Mouse (Mus musculus): Measurements from ENCODE around the gene Kank1. TPM values are rescaled to one million over a fixed set of nuclear protein-coding genes. Genes with fewer than 3 reads are reported as not detected.
A peak's percentile ranks its signal among the peaks of the same experiment; 100 is the strongest.

The Kank1 gene
- total and polyA plus RNA-seq, 2 experiments, result 31.7 to 33.6 TPM

GRCm38 (mm10) chr19:25285756-25286538 lies 49.2 kb downstream of the Kank1 start:
- Histone ChIP-seq H3K9ac (ENCODE audit: low read depth, low read length) (no peak overlapping the region), H3K27me3 (ENCODE audit: control insufficient read depth, insufficient read depth, low read length) (no peaks in the 10 kb centered on the region), H3K79me2 (ENCODE audit: control insufficient read depth, insufficient read depth, low read length) (no peaks in the 10 kb centered on the region), H3K4me3 (ENCODE audit: insufficient read depth, low read depth, low read length) (no peak overlapping the region), H3K36me3 (ENCODE audit: control insufficient read depth, insufficient read depth, low read length) (no peaks in the 10 kb centered on the region), H3K4me1 (ENCODE audit: control insufficient read depth, insufficient read depth, low read length) (no peaks in the 10 kb centered on the region), H3K27ac (replicated peaks; ENCODE audit: insufficient read depth, low read depth, low read length) (no peak overlapping the region)
- TF ChIP-seq CTCF (IDR thresholded peaks at IDR 0.05; ENCODE audit: low read depth, low read length), result no peak
- no peak for TF ChIP-seq POLR2A (IDR thresholded peaks at IDR 0.05; ENCODE audit: extremely low read depth, insufficient read depth, low read length)
- no peak for DNase-seq (ENCODE audit: extremely low read depth, low read depth, low spot score)
- WGBS, result 58% methylated on average over 5 of the region's 5 CpGs

- Histone ChIP-seq H3K4me3 (ENCODE audit: insufficient read depth, low read depth, low read length) (no peak overlapping the region), H3K27ac (replicated peaks; ENCODE audit: insufficient read depth, low read depth, low read length) (no peak overlapping the region), H3K4me1 (ENCODE audit: control insufficient read depth, insufficient read depth, low read length) (no peaks in the 10 kb centered on the region), H3K9ac (ENCODE audit: low read depth, low read length) (no peak overlapping the region), H3K79me2 (ENCODE audit: control insufficient read depth, insufficient read depth, low read length) (no peaks in the 10 kb centered on the region), H3K27me3 (ENCODE audit: control insufficient read depth, insufficient read depth, low read length) (no peaks in the 10 kb centered on the region), H3K36me3 (ENCODE audit: control insufficient read depth, insufficient read depth, low read length) (no peaks in the 10 kb centered on the region)
- 29% methylated on average over 5 of the region's 5 CpGs for WGBS
- TF ChIP-seq CTCF (IDR thresholded peaks at IDR 0.05; ENCODE audit: low read depth, low read length) (no peak), POLR2A (IDR thresholded peaks at IDR 0.05; ENCODE audit: extremely low read depth, insufficient read depth, low read length) (no peak)
- DNase-seq (ENCODE audit: extremely low read depth, low read depth, low spot score), result no peak
These were observed 54.3 kb downstream of the Kank1 start for GRCm38 (mm10) chr19:25290991-25291520.

- WGBS, result 88% methylated on average over 4 of the region's 4 CpGs
- no peaks in the 10 kb centered on the region for H3K79me2 ChIP-seq (ENCODE audit: control insufficient read depth, insufficient read depth, low read length)
- no peaks in the 10 kb centered on the region for H3K27me3 ChIP-seq (ENCODE audit: control insufficient read depth, insufficient read depth, low read length)
- H3K4me1 ChIP-seq (ENCODE audit: control insufficient read depth, insufficient read depth, low read length), result no peaks in the 10 kb centered on the region
- TF ChIP-seq CTCF (IDR thresholded peaks at IDR 0.05; ENCODE audit: low read depth, low read length), result no peak
- no peak overlapping the region for H3K27ac ChIP-seq (replicated peaks; ENCODE audit: insufficient read depth, low read depth, low read length)
- no peak overlapping the region for H3K9ac ChIP-seq (ENCODE audit: low read depth, low read length)
- DNase-seq (ENCODE audit: extremely low read depth, low read depth, low spot score), result no peak
- H3K36me3 ChIP-seq (ENCODE audit: control insufficient read depth, insufficient read depth, low read length), result no peaks in the 10 kb centered on the region
- H3K4me3 ChIP-seq (ENCODE audit: insufficient read depth, low read depth, low read length), result no peak overlapping the region
These were observed 58.4 kb downstream of the Kank1 start for GRCm38 (mm10) chr19:25295207-25295606.

DNA sequence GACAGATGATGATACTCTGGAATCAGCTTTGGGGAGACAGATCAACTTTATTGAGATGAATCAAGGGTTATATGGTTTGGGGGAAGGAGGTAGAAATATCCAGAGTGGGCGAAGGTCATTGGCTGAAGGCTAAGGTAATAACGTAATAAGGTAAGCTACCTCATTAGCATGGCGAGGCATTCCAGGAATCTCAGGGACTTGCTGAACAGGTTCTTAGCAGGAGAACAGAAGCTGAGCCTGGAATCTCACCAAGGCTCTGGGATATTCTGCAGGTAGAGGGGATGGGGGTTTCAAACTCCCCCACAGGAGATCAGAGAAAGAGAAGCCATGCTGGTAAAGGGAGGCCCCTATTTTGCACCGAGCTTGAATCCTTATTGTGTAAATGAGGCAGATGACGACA lies 60.5 kb downstream of the Kank1 start:
- H3K27me3 ChIP-seq (ENCODE audit: control insufficient read depth, insufficient read depth, low read length), result no peaks in the 10 kb centered on the region
- no peak for DNase-seq (ENCODE audit: extremely low read depth, low read depth, low spot score)
- TF ChIP-seq POLR2A (IDR thresholded peaks at IDR 0.05; ENCODE audit: extremely low read depth, insufficient read depth, low read length), result no peak
- TF ChIP-seq CTCF (IDR thresholded peaks at IDR 0.05; ENCODE audit: low read depth, low read length), result no peak
- no peak overlapping the region for H3K4me3 ChIP-seq (ENCODE audit: insufficient read depth, low read depth, low read length)
- no peak overlapping the region for H3K27ac ChIP-seq (replicated peaks; ENCODE audit: insufficient read depth, low read depth, low read length)
- H3K4me1 ChIP-seq (ENCODE audit: control insufficient read depth, insufficient read depth, low read length), result peaks cover 2% of the 10 kb centered on the region; the same call in 1 of the 2 replicates
- 84% methylated on average over 5 of the region's 5 CpGs for WGBS
- no peak overlapping the region for H3K9ac ChIP-seq (ENCODE audit: low read depth, low read length)
- no peaks in the 10 kb centered on the region for H3K36me3 ChIP-seq (ENCODE audit: control insufficient read depth, insufficient read depth, low read length)
- no peaks in the 10 kb centered on the region for H3K79me2 ChIP-seq (ENCODE audit: control insufficient read depth, insufficient read depth, low read length)

DNA sequence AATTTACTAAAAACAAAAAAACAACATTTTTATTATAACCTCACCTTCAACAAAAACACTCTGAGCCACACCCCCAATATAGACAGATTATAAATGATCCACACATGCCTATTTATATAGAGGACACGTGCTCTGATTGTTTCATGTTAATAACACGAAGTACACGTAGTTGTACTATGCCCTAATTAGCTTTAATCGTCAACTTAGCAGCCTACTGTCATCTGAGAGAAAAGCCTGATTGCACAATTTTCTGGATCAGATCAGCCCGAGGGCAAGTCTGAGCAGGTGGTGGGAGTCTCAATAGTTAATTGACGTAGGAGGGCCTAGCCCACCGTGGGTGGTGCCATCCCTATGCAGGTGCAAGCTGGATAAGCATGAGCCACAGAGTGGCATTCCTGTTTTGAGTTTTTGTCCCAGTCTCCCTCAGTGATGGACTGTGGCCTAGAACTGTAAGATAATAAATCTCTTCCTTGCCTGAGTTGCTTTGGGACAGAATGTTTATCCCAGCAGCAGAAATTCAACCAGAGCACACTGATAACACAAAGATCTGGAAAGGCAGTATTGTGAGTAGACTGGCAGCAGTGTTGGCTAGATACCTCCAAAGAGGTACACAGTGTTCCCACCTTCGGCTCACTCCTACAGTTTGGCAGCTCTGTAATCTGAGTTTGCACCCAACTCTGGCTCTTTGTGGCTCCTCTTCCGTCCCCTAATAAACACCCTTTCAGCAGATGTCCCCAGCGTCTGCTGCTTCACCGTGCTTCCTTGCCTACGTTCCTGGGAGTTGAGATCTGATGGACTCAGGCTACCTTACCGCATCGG lies 63.3 kb downstream of the Kank1 start:
- DNase-seq (ENCODE audit: extremely low read depth, low read depth, low spot score), result peak; percentile 11
- H3K9ac ChIP-seq (ENCODE audit: low read depth, low read length), result no peak overlapping the region
- no peaks in the 10 kb centered on the region for H3K27me3 ChIP-seq (ENCODE audit: control insufficient read depth, insufficient read depth, low read length)
- H3K4me1 ChIP-seq (ENCODE audit: control insufficient read depth, insufficient read depth, low read length), result peaks cover 2% of the 10 kb centered on the region; the same call in 1 of the 2 replicates
- TF ChIP-seq CTCF (IDR thresholded peaks at IDR 0.05; ENCODE audit: low read depth, low read length) (no peak), POLR2A (IDR thresholded peaks at IDR 0.05; ENCODE audit: extremely low read depth, insufficient read depth, low read length) (no peak)
- H3K79me2 ChIP-seq (ENCODE audit: control insufficient read depth, insufficient read depth, low read length), result no peaks in the 10 kb centered on the region
- no peak overlapping the region for H3K27ac ChIP-seq (replicated peaks; ENCODE audit: insufficient read depth, low read depth, low read length)
- H3K36me3 ChIP-seq (ENCODE audit: control insufficient read depth, insufficient read depth, low read length), result no peaks in the 10 kb centered on the region
- H3K4me3 ChIP-seq (ENCODE audit: insufficient read depth, low read depth, low read length), result no peak overlapping the region
- 59% methylated on average over 14 of the region's 14 CpGs for WGBS
